Mouse (Mus musculus): ENCODE results near the gene C1qtnf3. TPM values are rescaled to one million over a fixed set of nuclear protein-coding genes. Genes with fewer than 3 reads are reported as not detected.

C1qtnf3 gene
- polyA plus RNA-seq, 1 experiment from 2014 or later: 0.16 TPM

- no peaks in the 10 kb centered on the region for H3K36me3 ChIP-seq (ENCODE audit: control insufficient read depth, insufficient read depth, low read length)
- no peaks in the 10 kb centered on the region for H3K27me3 ChIP-seq (ENCODE audit: control insufficient read depth, insufficient read depth, low read length)
- no peak overlapping the region for H3K4me3 ChIP-seq (ENCODE audit: control insufficient read depth in 1 of 2, insufficient read depth in 1 of 2, low read depth in 1 of 2, low read length in 2 of 2)
- H3K27ac ChIP-seq (replicated peaks in 1 of 2; ENCODE audit: control insufficient read depth in 1 of 2, insufficient read depth in 1 of 2, low read depth in 2 of 2, low read length in 2 of 2): no peak overlapping the region
- no peak overlapping the region for H3K9ac ChIP-seq (ENCODE audit: low read length)
- H3K4me1 ChIP-seq (ENCODE audit: control insufficient read depth in 2 of 2, insufficient read depth in 2 of 2, low read length in 2 of 2): peaks cover 0 to 3% of the 10 kb centered on the region in 2 experiments; a peak in 1 of 4 replicates
- no peak for ATAC-seq (ENCODE audit: insufficient number of reproducible peaks, insufficient read depth, low FRiP score, low read depth)
- WGBS: 39% methylated on average over 6 of the region's 6 CpGs
- no peaks in the 10 kb centered on the region for H3K9me3 ChIP-seq (ENCODE audit: control insufficient read depth, low read length)
- H3K4me2 ChIP-seq (ENCODE audit: low read length): no peak overlapping the region
Measured at GRCm38 (mm10) chr15:11004646-11005045, 52.5 kb downstream of the C1qtnf3 start.

DNA sequence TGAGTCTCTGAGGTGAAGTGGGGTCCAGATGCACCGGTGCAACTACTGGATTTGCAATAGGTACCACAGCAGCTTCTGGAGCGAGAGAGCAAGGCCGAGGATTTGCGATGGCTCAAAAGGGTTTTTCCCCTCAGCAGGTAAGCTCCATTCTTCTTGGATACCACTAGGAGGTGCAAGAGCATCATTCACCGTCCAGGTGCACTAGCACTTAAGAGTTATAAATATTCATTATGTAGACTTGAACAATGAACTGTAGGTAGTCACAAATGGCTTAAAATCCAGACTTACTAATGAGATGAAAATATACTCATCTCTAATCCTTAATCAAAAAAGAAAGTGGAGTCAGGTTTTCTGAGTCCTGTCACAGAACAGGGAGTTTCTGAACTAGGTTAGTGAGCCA is 56.6 kb downstream of the C1qtnf3 start:
- Histone ChIP-seq H3K4me2 (ENCODE audit: low read length) (no peak overlapping the region), H3K9ac (ENCODE audit: low read length) (no peak overlapping the region), H3K27ac (replicated peaks in 1 of 2; ENCODE audit: control insufficient read depth in 1 of 2, insufficient read depth in 1 of 2, low read depth in 2 of 2, low read length in 2 of 2) (no peak overlapping the region), H3K4me1 (ENCODE audit: control insufficient read depth in 2 of 2, insufficient read depth in 2 of 2, low read length in 2 of 2) (no peaks in the 10 kb centered on the region), H3K4me3 (ENCODE audit: control insufficient read depth in 1 of 2, insufficient read depth in 1 of 2, low read depth in 1 of 2, low read length in 2 of 2) (no peak overlapping the region), H3K36me3 (ENCODE audit: control insufficient read depth, insufficient read depth, low read length) (no peaks in the 10 kb centered on the region), H3K9me3 (ENCODE audit: control insufficient read depth, low read length) (no peaks in the 10 kb centered on the region), H3K27me3 (ENCODE audit: control insufficient read depth, insufficient read depth, low read length) (no peaks in the 10 kb centered on the region)
- 25% methylated on average over 5 of the region's 5 CpGs for WGBS
- no peak for ATAC-seq (ENCODE audit: insufficient number of reproducible peaks, insufficient read depth, low FRiP score, low read depth)

GRCm38 (mm10) chr15:11010976-11011548 is 58.9 kb downstream of the C1qtnf3 start:
- H3K36me3 ChIP-seq (ENCODE audit: control insufficient read depth, insufficient read depth, low read length): no peaks in the 10 kb centered on the region
- WGBS: 82% methylated on average over 11 of the region's 11 CpGs
- no peak overlapping the region for H3K9ac ChIP-seq (ENCODE audit: low read length)
- no peak overlapping the region for H3K4me3 ChIP-seq (ENCODE audit: control insufficient read depth in 1 of 2, insufficient read depth in 1 of 2, low read depth in 1 of 2, low read length in 2 of 2)
- H3K4me2 ChIP-seq (ENCODE audit: low read length): no peak overlapping the region
- ATAC-seq (ENCODE audit: insufficient number of reproducible peaks, insufficient read depth, low FRiP score, low read depth): no peak
- no peaks in the 10 kb centered on the region for H3K9me3 ChIP-seq (ENCODE audit: control insufficient read depth, low read length)
- H3K4me1 ChIP-seq (ENCODE audit: control insufficient read depth in 2 of 2, insufficient read depth in 2 of 2, low read length in 2 of 2): no peaks in the 10 kb centered on the region
- H3K27ac ChIP-seq (replicated peaks in 1 of 2; ENCODE audit: control insufficient read depth in 1 of 2, insufficient read depth in 1 of 2, low read depth in 2 of 2, low read length in 2 of 2): no peak overlapping the region
- no peaks in the 10 kb centered on the region for H3K27me3 ChIP-seq (ENCODE audit: control insufficient read depth, insufficient read depth, low read length)

- Histone ChIP-seq H3K36me3 (ENCODE audit: control insufficient read depth, insufficient read depth, low read length) (no peaks in the 10 kb centered on the region), H3K4me1 (ENCODE audit: control insufficient read depth in 2 of 2, insufficient read depth in 2 of 2, low read length in 2 of 2) (no peaks in the 10 kb centered on the region), H3K9ac (ENCODE audit: low read length) (no peak overlapping the region), H3K9me3 (ENCODE audit: control insufficient read depth, low read length) (no peaks in the 10 kb centered on the region), H3K27me3 (ENCODE audit: control insufficient read depth, insufficient read depth, low read length) (no peaks in the 10 kb centered on the region), H3K27ac (replicated peaks in 1 of 2; ENCODE audit: control insufficient read depth in 1 of 2, insufficient read depth in 1 of 2, low read depth in 2 of 2, low read length in 2 of 2) (no peak overlapping the region), H3K4me2 (ENCODE audit: low read length) (no peak overlapping the region), H3K4me3 (ENCODE audit: control insufficient read depth in 1 of 2, insufficient read depth in 1 of 2, low read depth in 1 of 2, low read length in 2 of 2) (no peak overlapping the region)
- ATAC-seq (ENCODE audit: insufficient number of reproducible peaks, insufficient read depth, low FRiP score, low read depth): no peak
- 21% methylated on average over 2 of the region's 2 CpGs for WGBS
Measured at GRCm38 (mm10) chr15:11014931-11015330, 62.8 kb downstream of the C1qtnf3 start.

- no peaks in the 10 kb centered on the region for H3K27me3 ChIP-seq (ENCODE audit: control insufficient read depth, insufficient read depth, low read length)
- H3K27ac ChIP-seq (replicated peaks in 1 of 2; ENCODE audit: control insufficient read depth in 1 of 2, insufficient read depth in 1 of 2, low read depth in 2 of 2, low read length in 2 of 2): no peak overlapping the region
- no peaks in the 10 kb centered on the region for H3K4me1 ChIP-seq (ENCODE audit: control insufficient read depth in 2 of 2, insufficient read depth in 2 of 2, low read length in 2 of 2)
- no peak for ATAC-seq (ENCODE audit: insufficient number of reproducible peaks, insufficient read depth, low FRiP score, low read depth)
- no peaks in the 10 kb centered on the region for H3K9me3 ChIP-seq (ENCODE audit: control insufficient read depth, low read length)
- H3K9ac ChIP-seq (ENCODE audit: low read length): no peak overlapping the region
- H3K4me2 ChIP-seq (ENCODE audit: low read length): no peak overlapping the region
- WGBS: 62% methylated on average over 4 of the region's 4 CpGs
- no peak overlapping the region for H3K4me3 ChIP-seq (ENCODE audit: control insufficient read depth in 1 of 2, insufficient read depth in 1 of 2, low read depth in 1 of 2, low read length in 2 of 2)
- no peaks in the 10 kb centered on the region for H3K36me3 ChIP-seq (ENCODE audit: control insufficient read depth, insufficient read depth, low read length)
Measured at GRCm38 (mm10) chr15:11026801-11027561, 74.8 kb downstream of the C1qtnf3 start.

Other genes with a start within 250 kb of the C1qtnf3 start
- 12.9 and 14.9 TPM in 2 replicates for gene Rai14, start 237.7 kb upstream of the C1qtnf3 start, polyA plus RNA-seq (2014; fragmentation: Nextera tagmentation; extraction: Ambion mirVana)
- 16.6 and 19.3 TPM in 2 replicates for gene Amacr, start 29.4 kb downstream of the C1qtnf3 start, polyA plus RNA-seq (2014; fragmentation: Nextera tagmentation; extraction: Ambion mirVana)
- 0.18 TPM in 1 of 2 replicates, not detected in the other for gene Slc45a2, start 48.4 kb downstream of the C1qtnf3 start, polyA plus RNA-seq (2014; fragmentation: Nextera tagmentation; extraction: Ambion mirVana)
- gene Rxfp3, start 85.7 kb downstream of the C1qtnf3 start, polyA plus RNA-seq (2014; fragmentation: Nextera tagmentation; extraction: Ambion mirVana): 0.04 and 0.05 TPM in 2 replicates
- 1.8 and 2.0 TPM in 2 replicates for gene Adamts12, start 112.5 kb downstream of the C1qtnf3 start, polyA plus RNA-seq (2014; fragmentation: Nextera tagmentation; extraction: Ambion mirVana)